Mouse (Mus musculus) heart, adult 2 months (tissue): ENCODE results near the gene Dusp27. TPM values are rescaled to one million over a fixed set of nuclear protein-coding genes. Genes with fewer than 3 reads are reported as not detected.

Experiments used
- DNase-seq, 2 experiments: peaks; one replicate each; pipeline ENCODE4 v3.0.0; 2021
- H3K27ac ChIP-seq: fragments of 200-600 bp; 2 replicates; pipeline ENCODE4 v1.8.1; 2022
- H3K27me3 ChIP-seq: fragments of 200-500 bp; 2 replicates; pipeline ENCODE4 v1.6.1; 2012; ENCODE audit warnings: mild to moderate bottlenecking, low read length, inconsistent platforms, mixed read lengths; ENCODE audit not compliant: control insufficient read depth, insufficient read depth
- H3K36me3 ChIP-seq: fragments of 200-500 bp; 2 replicates; pipeline ENCODE4 v1.6.1; 2012; ENCODE audit warnings: low read length, inconsistent platforms; ENCODE audit not compliant: control insufficient read depth, insufficient read depth
- H3K4me1 ChIP-seq: fragments of 200-500 bp; 2 replicates; pipeline ENCODE4 v1.6.1; 2011; ENCODE audit warnings: low read length; ENCODE audit not compliant: control insufficient read depth, insufficient read depth
- H3K4me3 ChIP-seq: fragments of 200-600 bp; 2 replicates; pipeline ENCODE4 v1.8.1; 2022
- H3K79me2 ChIP-seq: fragments of 200-500 bp; replicated peaks from 2 replicates; pipeline ENCODE4 v1.6.1; 2012; ENCODE audit warnings: mild to moderate bottlenecking, inconsistent platforms, low read length, moderate library complexity, mixed read lengths; ENCODE audit not compliant: control insufficient read depth, insufficient read depth
- H3K9ac ChIP-seq: fragments of 200-500 bp; 2 replicates; pipeline ENCODE4 v1.6.1; 2012; ENCODE audit warnings: low read depth, mild to moderate bottlenecking, control low read depth, inconsistent platforms, low read length, mixed read lengths
- CTCF ChIP-seq: fragments of 200-600 bp; IDR thresholded peaks from 2 replicates; pipeline ENCODE4 v1.8.1; 2022; ENCODE audit warnings: antibody characterized with exemption, mild to moderate bottlenecking, moderate library complexity
- EP300 ChIP-seq: fragments of 200-500 bp; IDR thresholded peaks from 2 replicates; pipeline ENCODE4 v1.6.1; 2011; ENCODE audit warnings: low read depth, low read length, control low read depth; ENCODE audit not compliant: insufficient read depth
- POLR2A ChIP-seq: fragments of 200-500 bp; IDR thresholded peaks from 2 replicates; pipeline ENCODE4 v1.6.1; 2011; ENCODE audit warnings: mild to moderate bottlenecking, low read depth, low read length, control low read depth; ENCODE audit not compliant: insufficient read depth
- WGBS: fragments of 180-500 bp; shearing (Covaris S2); methylation state at CpG from one replicate; pipeline ENCODE4 v1.1.7; 2018; 5-methylcytosine and 5-hydroxymethylcytosine counted together
- intact Hi-C: fragments of 180-260 bp; cut with DNase I; formaldehyde crosslinking; loops from one replicate; pipeline ENCODE4 v1.15.1; 2025
- polyA plus RNA-seq: library from polyadenylated mRNA; depleted of rRNA; stranded (reverse); fragments of >200 nt; gene quantifications from 2 replicates; pipeline ENCODE4 v1.2.3, GENCODE M21; 2012
- total RNA-seq, 2 experiments: library from RNA; stranded (reverse); gene quantifications; 2 replicates each; pipeline ENCODE4 v1.2.3; 2021

Gene Dusp27
- total and polyA plus RNA-seq, 3 experiments = 9.4 to 42.1 (median 37.3) TPM

GRCm38 (mm10) chr1:166123045-166123444 is 4.7 kb downstream of the Dusp27 start:
- H3K4me1 ChIP-seq = peaks cover 3% of the 10 kb centered on the region; the same call in 1 of the 2 replicates
- no peak overlapping the region for H3K27ac ChIP-seq
- 92% methylated on average over 1 of the region's 1 CpGs for WGBS
- no peak overlapping the region for H3K4me3 ChIP-seq
- H3K79me2 ChIP-seq = no peaks in the 10 kb centered on the region
- H3K9ac ChIP-seq = no peak overlapping the region
- H3K27me3 ChIP-seq = no peaks in the 10 kb centered on the region
- no peak for TF ChIP-seq EP300
- TF ChIP-seq CTCF = peak; percentile 32; the same call in 1 of the 2 replicates
- TF ChIP-seq POLR2A = no peak
- intact Hi-C loops = no loop called here
- DNase-seq = no peak
- peaks cover 3% of the 10 kb centered on the region for H3K36me3 ChIP-seq

GRCm38 (mm10) chr1:166122114-166122513 is 5.6 kb downstream of the Dusp27 start:
- intact Hi-C loops = no loop called here
- H3K36me3 ChIP-seq = peaks cover 3% of the 10 kb centered on the region
- H3K4me3 ChIP-seq = no peak overlapping the region
- peaks cover 3% of the 10 kb centered on the region; the same call in 1 of the 2 replicates for H3K4me1 ChIP-seq
- H3K27ac ChIP-seq = no peak overlapping the region
- no peak overlapping the region for H3K9ac ChIP-seq
- WGBS = 51% methylated on average over 7 of the region's 7 CpGs
- no peak for TF ChIP-seq POLR2A
- TF ChIP-seq EP300 = no peak
- no peak for TF ChIP-seq CTCF
- no peak for DNase-seq
- H3K27me3 ChIP-seq = no peaks in the 10 kb centered on the region
- H3K79me2 ChIP-seq = no peaks in the 10 kb centered on the region

GRCm38 (mm10) chr1:166117866-166118639 is 9.7 kb downstream of the Dusp27 start:
- no peaks in the 10 kb centered on the region for H3K27me3 ChIP-seq
- no peak overlapping the region for H3K4me3 ChIP-seq
- TF ChIP-seq EP300 (no peak), POLR2A (no peak), CTCF (no peak)
- no peak for DNase-seq
- H3K36me3 ChIP-seq = no peaks in the 10 kb centered on the region; the same call in 1 of the 2 replicates
- no peak overlapping the region for H3K9ac ChIP-seq
- H3K4me1 ChIP-seq = no peaks in the 10 kb centered on the region
- H3K79me2 ChIP-seq = no peaks in the 10 kb centered on the region
- intact Hi-C loops = no loop called here
- H3K27ac ChIP-seq = no peak overlapping the region
- 85% methylated on average over 13 of the region's 13 CpGs for WGBS

- H3K79me2 ChIP-seq = no peaks in the 10 kb centered on the region
- TF ChIP-seq CTCF (no peak), EP300 (no peak), POLR2A (no peak)
- intact Hi-C loops = no loop called here
- 74% methylated on average over 4 of the region's 4 CpGs for WGBS
- no peak for DNase-seq
- no peaks in the 10 kb centered on the region for H3K4me1 ChIP-seq
- no peak overlapping the region for H3K9ac ChIP-seq
- no peak overlapping the region for H3K4me3 ChIP-seq
- no peaks in the 10 kb centered on the region; the same call in 1 of the 2 replicates for H3K36me3 ChIP-seq
- no peak overlapping the region for H3K27ac ChIP-seq
- no peaks in the 10 kb centered on the region for H3K27me3 ChIP-seq
Observed at GRCm38 (mm10) chr1:166115719-166116118, 12.0 kb downstream of the Dusp27 start.

- Histone ChIP-seq H3K9ac (no peak overlapping the region), H3K79me2 (no peaks in the 10 kb centered on the region), H3K27me3 (no peaks in the 10 kb centered on the region), H3K4me3 (no peak overlapping the region), H3K4me1 (no peaks in the 10 kb centered on the region), H3K36me3 (no peaks in the 10 kb centered on the region; the same call in 1 of the 2 replicates), H3K27ac (no peak overlapping the region)
- intact Hi-C loops = no loop called here
- 41% methylated on average over 3 of the region's 3 CpGs for WGBS
- TF ChIP-seq EP300 (no peak), CTCF (no peak), POLR2A (no peak)
- no peak for DNase-seq
Observed at GRCm38 (mm10) chr1:166114986-166115385, 12.7 kb downstream of the Dusp27 start.

- Histone ChIP-seq H3K36me3 (no peaks in the 10 kb centered on the region), H3K27ac (no peak overlapping the region), H3K79me2 (no peaks in the 10 kb centered on the region), H3K4me3 (no peak overlapping the region), H3K9ac (no peak overlapping the region), H3K27me3 (no peaks in the 10 kb centered on the region), H3K4me1 (no peaks in the 10 kb centered on the region)
- no peak for TF ChIP-seq CTCF
- TF ChIP-seq EP300 = no peak
- TF ChIP-seq POLR2A = no peak
- intact Hi-C loops = loop anchor here (2.0 kb wide), 1 partner anchor 47 kb away; no protein-coding TSS in a partner anchor
- DNase-seq = no peak
- WGBS = 48% methylated on average over 6 of the region's 6 CpGs
Observed at GRCm38 (mm10) chr1:166105464-166105863, 22.3 kb downstream of the Dusp27 start.
